Mouse (Mus musculus) mesoderm, embryonic 11.5 days (tissue): ENCODE measurements around the gene Bag3.
A peak's percentile ranks its signal among the peaks of the same experiment; 100 is the strongest.

Experiments
- DNase-seq: peaks from one replicate; pipeline ENCODE4 v3.0.0-alpha.2; 2012; ENCODE audit warnings: low read depth, low spot score

Gene Bag3

DNA sequence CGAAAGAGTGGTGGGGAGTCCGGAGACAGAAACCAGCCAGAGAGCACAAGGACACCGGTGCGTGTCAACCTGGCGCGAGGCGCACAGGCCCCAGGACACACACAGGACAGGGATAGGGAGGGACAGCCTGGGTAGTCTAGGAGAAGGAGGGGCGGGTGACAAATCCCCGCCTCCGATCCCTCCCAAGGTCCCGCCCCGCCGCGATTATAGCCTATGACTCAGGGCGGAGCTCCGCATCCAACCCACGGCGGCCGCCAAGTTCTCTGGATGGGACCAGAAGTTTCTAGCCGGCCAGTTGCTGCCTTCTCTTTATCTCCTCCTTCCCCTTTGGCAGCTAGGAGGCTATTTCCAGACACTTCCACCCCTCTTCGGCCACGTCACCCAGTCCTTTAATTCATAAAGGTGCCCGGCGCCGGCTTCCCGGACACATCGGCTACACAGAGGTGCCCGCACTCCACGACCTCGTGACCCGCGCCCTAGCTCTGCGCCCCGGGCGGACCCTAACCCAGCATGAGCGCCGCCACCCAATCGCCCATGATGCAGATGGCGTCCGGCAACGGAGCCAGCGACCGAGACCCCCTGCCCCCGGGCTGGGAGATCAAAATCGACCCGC is at the start of gene Bag3:
Gene Bag3, plus strand, starts transcription at position 268 of the 613 bp plus-strand sequence.
- DNase-seq, result peak; percentile 88

DNA sequence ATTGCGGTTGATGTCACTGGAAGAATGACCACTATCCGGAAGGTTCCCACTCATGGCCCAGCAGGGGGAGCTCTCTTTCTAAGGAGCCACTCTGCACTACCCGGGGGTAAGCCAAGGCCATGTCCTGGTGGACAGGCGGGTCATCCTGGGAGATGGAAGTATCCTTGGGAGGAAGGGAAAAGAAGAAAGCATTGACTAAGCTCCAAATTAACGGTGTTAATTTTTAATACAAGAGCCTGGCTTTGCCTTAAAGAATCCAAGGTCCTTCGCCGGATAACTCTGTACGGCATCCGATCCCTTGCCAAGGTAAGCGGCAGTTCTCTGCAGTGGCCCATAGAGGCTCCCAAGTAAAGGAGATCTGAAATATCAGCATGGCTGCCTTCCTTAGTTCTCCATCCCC is 49.1 kb upstream of the Bag3 start:
- peak; percentile 50 for DNase-seq

DNA sequence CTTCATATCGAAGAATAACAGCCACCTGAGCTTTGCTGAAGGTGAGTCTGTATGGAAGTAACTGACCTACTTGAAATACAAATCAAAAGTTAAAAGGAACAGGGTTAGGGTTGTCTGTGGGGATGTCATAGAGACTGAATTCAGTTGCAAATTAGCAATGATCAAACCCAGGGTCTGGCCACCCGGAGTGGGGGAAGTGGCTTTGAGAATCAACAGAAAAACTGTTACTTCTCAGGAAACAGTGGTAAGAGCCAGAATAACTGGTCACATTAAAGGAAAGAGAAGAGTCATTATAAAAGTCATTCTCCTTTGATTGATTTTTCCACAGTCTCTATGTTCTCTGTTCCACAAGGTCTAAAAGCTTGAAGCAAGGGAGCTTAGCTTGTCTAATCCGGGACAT is 34.4 kb upstream of the Bag3 start:
- no peak for DNase-seq

DNA sequence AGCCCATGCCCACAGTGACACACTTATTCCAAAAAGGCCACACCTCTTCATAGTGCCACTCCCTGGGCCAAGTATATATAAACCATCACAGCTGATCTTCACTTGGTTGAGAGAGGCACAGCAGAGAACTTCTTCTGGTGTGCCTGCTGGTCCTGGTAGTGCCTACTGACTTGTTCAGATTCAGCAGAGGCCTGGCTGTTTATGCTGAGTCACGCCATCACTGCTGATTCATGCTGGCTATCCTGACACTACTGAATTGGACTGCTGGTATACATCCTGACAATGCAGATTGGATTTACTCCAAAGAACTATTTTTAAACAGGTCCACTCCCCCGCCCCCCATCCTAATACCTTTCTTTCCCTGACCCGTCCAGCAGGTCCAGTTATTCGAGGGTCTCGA is 28.9 kb upstream of the Bag3 start:
- no peak for DNase-seq

DNA sequence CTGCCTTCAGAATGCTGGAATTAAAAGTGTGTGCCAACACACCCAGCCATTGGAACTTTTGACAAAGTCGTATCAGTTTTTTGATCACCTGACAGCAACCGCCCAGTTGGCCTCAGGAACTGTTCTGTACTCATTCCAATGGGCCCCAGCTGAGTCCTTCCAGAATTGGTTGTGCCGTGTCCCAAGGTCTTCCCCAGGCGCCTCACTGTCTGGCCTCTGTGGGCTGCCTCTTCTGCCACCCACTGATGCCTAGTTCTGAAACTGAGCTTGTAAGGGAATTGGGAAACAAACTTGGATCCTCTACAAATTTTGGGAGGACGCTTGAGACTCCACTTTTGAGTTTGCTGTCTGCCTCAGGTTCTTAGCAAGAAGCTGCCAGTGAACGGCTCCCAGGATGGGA is 23.6 kb upstream of the Bag3 start:
- no peak for DNase-seq

DNA sequence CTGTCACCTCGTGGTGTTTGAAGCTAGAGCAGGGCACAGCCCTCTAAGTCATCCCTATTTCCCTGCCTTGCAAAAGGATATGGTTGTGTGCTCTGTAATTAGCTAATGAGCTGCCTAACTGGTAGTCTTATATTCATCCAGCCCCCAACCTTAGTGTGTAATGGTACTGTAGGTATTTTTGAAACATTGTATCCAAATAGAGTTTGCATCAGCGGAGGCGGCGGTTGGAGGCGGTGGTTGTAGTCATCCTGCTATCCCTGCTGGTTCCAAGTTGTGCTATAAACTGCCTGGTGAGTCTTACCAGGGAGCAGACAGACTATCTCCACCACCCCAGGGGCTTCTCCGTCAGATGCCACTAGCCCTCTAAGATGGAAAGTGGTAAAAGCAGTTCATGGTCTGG is 19.3 kb upstream of the Bag3 start:
- DNase-seq, result no peak

DNA sequence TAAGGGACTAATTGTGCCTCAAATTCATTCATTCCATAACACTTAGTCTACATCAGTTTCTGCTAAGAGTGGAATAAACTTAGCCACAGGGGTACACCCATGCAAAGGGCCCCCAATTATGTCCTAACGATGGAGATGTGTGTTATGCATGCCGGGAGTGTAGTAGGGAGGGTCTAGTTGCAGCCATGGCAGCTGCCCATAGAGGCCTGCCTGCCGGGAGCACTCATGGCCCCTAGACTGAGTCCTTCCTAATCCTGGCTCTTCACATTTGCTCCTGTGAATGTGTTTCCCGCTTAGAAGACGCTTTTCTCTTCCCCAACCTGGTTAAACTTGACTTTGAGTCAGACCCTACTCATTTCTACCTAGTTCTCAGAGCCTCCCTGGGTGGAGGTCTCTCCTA is 11.5 kb upstream of the Bag3 start:
- no peak for DNase-seq

DNA sequence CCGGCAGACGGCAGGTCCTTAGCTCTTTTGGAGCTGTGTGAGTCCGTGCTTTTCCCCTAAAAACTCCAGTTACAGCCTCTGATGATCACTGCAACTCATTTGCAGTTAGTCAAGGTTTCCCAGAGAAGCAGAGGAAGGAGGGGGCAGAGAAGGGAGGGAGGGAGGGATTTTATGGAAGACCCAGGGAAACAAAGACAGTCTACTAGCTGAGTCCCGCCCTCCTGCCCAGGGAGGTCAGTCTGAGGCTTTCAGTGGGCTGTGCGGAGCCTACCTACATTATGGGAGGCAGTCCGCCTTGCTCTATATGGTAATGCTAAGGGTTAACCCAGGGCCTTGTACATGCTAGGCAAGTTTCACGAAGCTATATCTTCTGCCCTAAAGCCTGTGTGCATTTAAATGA is 9.9 kb upstream of the Bag3 start:
- DNase-seq, result no peak

DNA sequence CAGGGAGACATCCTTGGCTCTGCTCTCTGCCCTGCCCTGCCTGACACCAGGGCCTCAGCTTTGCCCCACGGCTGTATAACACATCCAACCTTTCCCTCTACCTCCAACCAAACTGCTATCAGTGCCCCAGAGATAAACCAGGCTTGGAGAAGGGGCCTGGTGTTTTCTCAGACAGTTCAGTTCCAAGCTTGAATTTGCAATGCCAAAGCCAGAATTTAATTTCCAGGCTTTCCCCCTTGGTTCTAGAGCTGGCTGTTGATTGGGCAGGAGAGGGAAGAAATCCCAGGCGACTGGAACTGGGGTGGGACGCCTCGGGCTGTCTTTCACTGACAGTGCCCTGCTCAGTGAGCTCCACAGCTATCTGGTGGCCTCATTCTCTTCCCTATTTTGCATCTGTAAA is 9.1 kb upstream of the Bag3 start:
- DNase-seq, result no peak

DNA sequence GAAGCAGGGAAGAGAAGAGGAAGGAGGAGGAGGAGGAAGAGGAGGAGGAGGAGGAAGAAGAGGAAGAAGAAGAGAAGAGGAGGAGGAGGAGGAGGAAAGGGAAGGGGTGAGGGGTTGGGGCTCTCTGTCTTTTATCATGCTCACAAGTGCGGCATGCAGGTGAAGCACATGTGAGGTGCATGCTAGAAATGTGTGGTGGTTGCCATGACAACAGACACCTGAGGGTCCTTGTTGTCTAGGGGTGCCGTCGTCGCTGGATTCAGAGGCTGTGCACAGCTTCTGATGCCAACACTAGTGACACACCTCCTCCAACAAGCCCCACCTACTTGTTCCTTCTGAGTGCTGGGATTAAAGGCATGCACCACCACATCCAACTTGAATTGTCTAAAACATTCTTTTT is 7.1 kb upstream of the Bag3 start:
- DNase-seq, result no peak

DNA sequence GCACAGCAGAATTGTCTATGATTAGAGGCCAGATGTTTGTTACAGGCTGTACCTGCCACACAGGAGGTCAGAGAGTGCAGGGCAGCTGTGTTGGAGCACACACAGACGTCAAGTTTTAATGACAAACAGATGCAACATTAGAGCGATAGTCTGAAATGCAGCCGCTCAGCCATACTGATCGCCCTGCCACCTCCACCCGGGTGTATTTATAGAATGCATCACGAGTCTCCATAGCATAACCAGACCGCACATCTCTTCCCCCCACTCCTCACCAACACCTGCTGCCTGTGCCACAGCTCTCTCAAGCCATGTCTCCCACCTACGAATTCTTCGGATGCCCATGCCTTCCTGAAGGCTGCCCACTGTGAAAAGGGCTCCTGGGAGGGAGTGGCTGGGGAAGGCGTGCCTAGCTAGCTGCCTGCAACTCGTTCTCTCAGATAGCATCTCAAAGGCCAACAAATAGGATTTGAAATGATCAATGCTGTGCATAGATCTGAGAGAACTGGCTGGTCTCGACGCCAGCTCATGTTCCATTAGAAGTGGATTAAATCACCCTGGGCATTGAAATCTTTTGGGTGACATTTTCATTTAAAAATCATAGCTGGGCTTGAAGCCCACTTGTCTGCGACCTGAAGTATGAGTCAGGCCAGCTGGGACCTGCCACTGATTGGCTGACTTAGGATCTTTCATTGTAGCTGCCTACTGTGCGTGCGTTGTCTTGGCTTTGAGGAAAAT is 3.9 kb upstream of the Bag3 start:
- DNase-seq, result peak; percentile 21

DNA sequence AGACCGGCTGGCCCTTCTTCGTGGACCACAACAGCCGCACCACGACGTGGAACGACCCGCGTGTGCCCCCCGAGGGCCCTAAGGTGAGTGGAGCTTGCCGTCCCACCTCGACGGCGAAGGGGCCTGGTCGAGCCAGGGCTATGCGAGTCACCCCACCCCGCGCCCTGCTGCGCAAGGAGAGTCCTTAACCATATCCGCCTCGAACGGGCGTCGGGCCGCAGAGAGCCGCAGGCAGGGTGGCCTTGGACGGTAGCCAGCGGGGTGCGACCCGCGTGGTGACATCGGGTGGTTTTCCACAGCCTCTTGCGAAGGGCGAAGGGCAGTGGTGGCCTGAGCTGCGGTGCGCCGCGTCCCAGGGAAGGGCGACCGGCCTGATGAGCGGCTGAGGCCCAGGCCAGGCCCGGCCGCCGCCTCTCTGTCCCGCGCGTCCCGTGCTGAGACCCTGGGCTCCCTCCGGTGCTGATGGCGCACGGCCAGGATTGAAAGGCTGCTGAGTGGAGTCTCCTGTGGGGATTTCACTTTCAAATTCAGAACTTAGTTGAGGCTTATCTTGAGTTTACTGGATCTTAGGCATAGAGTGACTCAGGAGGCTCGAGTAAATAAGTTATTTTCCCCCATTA is 656 bp downstream of the Bag3 start:
- DNase-seq, result peak; percentile 47

DNA sequence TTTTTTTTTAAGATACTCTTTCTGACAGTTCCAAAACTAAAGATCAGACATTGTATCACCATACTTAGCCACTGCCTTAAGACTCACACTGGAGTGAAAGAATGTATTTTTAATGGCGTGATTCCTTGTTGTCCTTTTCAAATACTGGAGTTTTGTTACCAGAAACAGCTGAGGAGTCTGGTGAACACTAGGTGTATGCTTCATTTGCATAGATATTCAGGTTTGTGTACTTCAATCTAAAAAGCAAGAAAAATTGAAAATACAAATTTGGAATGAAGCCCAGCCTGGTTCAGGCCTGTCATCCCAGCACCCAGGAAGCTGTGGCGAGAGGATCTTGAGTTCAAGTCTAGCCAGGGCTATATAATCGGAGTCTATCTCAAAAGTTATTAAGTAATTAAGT is 1.2 kb downstream of the Bag3 start:
- no peak for DNase-seq

DNA sequence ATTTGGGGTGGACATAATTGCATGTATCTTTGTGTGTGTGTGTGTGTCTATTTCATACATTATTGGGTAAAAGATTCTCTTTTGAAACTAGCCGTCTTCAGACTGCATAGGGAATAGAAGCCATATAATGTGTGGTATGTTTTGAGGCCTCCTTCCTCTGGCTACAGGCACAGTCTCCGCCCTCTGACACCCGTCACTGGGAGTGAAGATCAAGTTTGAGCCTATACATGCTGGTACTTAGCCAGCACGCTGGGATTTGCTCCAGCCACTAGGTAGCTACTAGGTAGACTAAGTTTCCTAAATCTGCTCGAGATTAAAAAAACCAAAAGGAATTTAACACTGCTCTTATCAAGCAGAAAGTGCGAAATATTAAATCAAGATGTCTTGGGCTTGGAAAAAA is 3.2 kb downstream of the Bag3 start:
- DNase-seq, result no peak

DNA sequence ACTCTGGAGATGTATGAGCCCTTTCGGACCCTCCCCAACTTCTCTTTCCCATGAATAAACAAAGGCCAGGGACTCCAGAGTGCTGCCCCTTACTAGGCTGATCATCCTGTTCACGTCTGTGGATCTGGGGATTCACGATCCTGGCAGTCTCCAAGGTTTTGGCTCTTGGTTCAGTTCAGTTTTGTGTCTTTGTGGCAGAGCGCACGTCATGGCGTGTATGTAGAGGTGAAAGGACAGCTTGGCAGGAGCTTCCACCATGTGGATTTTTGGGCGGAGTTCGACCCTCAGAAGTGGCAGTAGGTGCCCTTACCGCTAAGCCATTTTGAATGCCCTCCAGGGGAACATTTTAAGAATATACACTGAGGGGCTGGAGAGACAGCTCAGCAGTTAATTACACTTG is 5.2 kb downstream of the Bag3 start:
- DNase-seq, result no peak

DNA sequence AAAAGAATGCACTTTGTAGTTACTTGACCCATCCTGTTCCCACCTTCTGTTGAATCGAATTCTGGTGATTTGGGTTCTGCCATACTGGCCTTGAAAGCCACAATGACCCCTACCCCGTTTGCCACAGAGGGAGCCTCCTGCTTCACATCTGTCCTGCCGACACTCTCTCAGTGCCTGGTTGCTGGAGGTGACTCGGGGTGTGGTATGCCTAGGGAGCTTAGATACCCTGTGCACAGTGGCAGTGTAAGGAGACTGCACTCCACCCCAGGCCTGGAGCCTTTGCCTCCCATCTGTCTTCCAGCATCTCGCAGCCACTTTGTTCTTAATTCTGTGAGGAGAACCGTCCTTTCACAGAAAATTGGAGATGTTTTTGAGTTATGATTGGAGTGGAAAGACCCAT is 5.7 kb downstream of the Bag3 start:
- DNase-seq, result no peak

DNA sequence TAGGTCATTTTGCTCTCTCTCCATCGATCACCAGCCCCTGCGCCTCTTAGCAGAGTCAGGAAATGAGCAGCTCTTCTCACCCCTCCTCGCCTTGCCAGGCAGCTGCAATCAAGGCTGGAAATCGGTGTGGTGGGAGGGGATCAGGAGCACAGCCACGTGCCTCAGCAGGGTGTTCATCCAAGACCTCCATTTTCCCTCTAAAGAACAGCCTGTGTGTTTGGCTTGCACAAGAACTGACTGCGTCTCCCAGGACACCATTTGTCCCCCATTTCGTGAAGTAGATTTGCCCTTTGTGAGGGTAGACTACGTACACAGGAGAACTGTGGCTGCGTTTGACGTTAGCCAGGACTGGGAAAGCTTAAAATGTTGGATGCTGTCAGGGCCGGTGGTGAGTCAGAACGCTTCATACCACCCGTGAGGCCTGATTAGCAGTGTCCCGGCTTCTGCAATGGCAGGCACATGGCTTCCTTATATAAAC is 6.2 kb downstream of the Bag3 start:
- peak; percentile 45 for DNase-seq

DNA sequence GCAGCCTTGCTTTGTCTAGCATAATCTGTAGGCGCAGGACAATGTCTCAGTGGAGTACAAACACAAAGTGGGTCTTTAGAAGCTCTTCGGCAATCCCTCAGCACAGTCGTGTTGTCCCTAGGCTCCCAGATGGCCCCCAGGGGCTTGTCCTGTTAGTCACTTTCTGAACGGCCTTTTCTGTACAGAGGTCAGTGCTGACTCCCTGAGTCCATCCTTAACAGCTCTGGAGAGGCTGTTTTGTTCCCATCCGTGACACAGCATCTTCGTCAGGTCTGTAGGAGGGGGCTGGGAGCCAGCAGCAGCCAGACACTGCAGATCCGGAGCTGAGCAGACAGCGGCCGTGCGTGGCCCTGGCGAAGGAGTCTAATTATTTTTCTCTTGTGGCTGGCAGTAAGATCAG is 7.6 kb downstream of the Bag3 start:
- peak; percentile 24 for DNase-seq

DNA sequence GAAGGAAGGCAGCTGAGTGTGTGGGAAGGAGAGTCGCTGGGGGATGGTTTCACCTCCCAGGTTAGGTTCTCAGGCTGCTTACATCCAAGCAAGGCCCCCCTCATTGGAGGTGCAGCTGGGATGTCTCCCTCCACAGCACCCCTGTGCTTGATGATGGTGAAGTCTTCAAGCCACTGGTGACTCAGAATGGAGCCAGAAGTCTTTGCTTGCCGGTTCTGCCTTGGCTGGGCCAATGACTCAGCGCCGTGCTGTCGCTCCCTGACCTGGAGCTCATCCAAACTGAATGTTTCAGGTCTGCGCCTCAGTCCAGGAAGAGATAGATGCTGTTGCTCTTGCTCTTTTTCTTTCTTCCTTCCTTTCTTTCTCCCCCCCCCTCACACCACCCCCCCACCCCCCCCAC is 8.5 kb downstream of the Bag3 start:
- no peak for DNase-seq

DNA sequence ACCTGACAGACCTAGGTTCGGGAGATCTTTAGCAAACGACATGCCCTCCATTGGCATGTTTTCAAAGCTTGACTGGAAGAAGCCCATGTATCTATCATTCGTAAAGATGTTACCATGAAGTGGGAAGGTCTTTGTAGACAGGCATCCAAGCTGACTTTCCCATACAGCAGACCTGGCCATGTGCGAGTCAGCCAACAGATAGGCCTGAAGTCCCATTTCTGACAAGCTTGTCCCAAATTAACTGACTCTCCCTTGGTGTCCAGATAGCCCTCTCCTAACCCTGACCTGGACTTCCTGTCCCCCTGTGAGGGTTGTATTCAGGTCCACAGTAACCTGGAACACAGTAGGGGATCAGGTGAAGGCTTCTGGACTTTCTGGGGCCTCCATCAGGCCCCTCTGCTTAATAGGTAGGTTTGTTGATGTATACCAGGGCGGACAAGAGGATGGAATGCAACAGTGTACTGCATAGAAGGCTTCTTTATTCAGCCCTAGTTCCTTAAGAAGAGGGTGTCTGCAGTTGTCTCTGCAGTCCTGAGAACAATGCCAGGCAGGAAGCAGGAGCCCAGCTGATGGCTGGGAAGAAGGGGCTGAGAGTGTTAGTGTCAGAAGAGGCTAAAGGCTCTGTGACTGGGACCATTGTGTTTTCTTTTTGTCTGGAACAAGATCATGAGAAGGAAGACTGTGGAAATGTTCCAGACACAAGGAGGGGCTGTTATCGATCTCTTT is 9.2 kb downstream of the Bag3 start:
- no peak for DNase-seq

DNA sequence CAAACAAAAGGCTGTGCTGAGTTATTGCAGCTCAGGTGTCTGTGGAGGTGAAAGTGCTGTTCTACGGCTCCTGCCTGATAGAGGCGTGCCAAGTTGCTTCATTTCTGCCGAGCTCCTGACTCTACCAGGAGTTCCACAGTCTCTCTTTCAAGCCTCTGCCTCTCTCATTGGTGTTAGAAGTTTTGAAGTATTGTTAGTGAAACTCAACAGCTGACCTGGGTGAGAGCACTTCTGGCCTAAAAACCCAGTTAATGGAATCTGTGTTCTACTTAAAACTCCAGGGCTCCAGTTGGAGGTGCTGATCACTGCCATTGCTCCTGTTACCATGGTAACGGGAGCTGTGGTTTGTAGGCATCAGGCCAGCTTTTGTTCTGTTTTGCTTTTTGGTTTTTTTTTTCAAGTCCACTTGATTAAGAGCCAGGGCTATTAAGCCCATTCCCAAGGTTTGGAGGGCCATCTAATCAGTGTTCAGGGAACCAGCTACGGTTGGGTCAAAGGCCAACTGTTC is 11.6 kb downstream of the Bag3 start:
- DNase-seq, result peak; percentile 61

DNA sequence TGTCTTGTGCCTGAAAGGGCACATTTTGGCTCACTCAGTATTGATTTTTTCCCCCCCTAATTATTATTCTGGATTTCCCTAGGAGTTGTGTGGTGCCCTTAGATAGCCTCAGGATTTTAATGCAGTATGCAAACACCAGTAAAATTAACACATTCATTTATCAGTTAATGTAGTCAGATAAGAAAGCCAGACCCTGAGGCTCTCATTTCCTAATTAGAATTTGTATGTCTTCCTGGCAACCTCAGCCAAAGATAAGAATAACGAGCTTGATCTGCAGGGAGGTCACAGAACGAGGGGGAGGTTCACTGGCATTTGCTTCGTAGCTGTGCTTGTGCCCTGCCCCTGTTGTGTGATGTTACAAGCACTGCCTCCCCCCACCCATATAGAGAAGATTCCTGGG is 12.7 kb downstream of the Bag3 start:
- no peak for DNase-seq
